Mouse (Mus musculus) liver, embryonic 11.5 days (tissue): ENCODE measurements around the gene Fkbp7. TPM values are rescaled to one million over a fixed set of nuclear protein-coding genes. Genes with fewer than 3 reads are reported as not detected.

Source experiments
- ATAC-seq: fragments of 200-750 bp; cut with Nextera tagmentation; replicated peaks from 2 replicates; pipeline ENCODE4 v1.8.0; 2017; ENCODE audit warnings: moderate number of reproducible peaks, mild to moderate bottlenecking, moderate TSS enrichment, moderate library complexity; ENCODE audit not compliant: low FRiP score
- DNase-seq: peaks from one replicate; pipeline ENCODE4 v3.0.0-alpha.2; 2017; ENCODE audit warnings: low spot score
- H3K27ac ChIP-seq: fragments of 300-500 bp; sonication (generic); 2 replicates; pipeline ENCODE4 v1.5.1; 2014; ENCODE audit warnings: mild to moderate bottlenecking, low read depth, low read length, control low read depth
- H3K27me3 ChIP-seq: fragments of 300-500 bp; sonication (generic); replicated peaks from 2 replicates; pipeline ENCODE4 v1.6.1; 2014; ENCODE audit warnings: low read length, mixed read lengths; ENCODE audit not compliant: control insufficient read depth, insufficient read depth
- H3K36me3 ChIP-seq: fragments of 300-500 bp; sonication (generic); 2 replicates; pipeline ENCODE4 v1.6.1; 2014; ENCODE audit warnings: mild to moderate bottlenecking, low read length, moderate library complexity, mixed read lengths; ENCODE audit not compliant: control insufficient read depth, insufficient read depth
- H3K4me1 ChIP-seq: fragments of 300-500 bp; sonication (generic); replicated peaks from 2 replicates; pipeline ENCODE4 v1.6.1; 2014; ENCODE audit warnings: low read length, mixed read lengths; ENCODE audit not compliant: control insufficient read depth, insufficient read depth
- H3K4me2 ChIP-seq: fragments of 300-500 bp; sonication (generic); 2 replicates; pipeline ENCODE4 v1.6.1; 2014; ENCODE audit warnings: mild to moderate bottlenecking, control low read depth, moderate library complexity
- H3K4me3 ChIP-seq: fragments of 300-500 bp; sonication (generic); 2 replicates; pipeline ENCODE4 v1.5.1; 2014; ENCODE audit warnings: low read depth, low read length, control low read depth
- H3K9ac ChIP-seq: fragments of 300-500 bp; sonication (generic); 2 replicates; pipeline ENCODE4 v1.6.1; 2014; ENCODE audit warnings: low read depth, low read length, control low read depth
- H3K9me3 ChIP-seq: fragments of 300-500 bp; sonication (generic); 2 replicates; pipeline ENCODE4 v1.6.1; 2016; ENCODE audit warnings: low read length, inconsistent platforms, mixed read lengths; ENCODE audit not compliant: control insufficient read depth
- WGBS: fragments of 180-500 bp; shearing (Covaris S2); extraction: QIAGEN DNeasy Blood & Tissue Kit; methylation state at CpG from one replicate; pipeline ENCODE4 v1.1.7; 2014; 5-methylcytosine and 5-hydroxymethylcytosine counted together
- polyA plus RNA-seq: library from polyadenylated mRNA; unstranded; fragments of >200 nt; fragmentation: Nextera tagmentation; extraction: Ambion mirVana; gene quantifications from 2 replicates; pipeline ENCODE4 v1.2.1, GENCODE M21; 2014

Fkbp7 gene
- polyA plus RNA-seq, 1 experiment from 2014 or later, result 19.5 TPM

DNA sequence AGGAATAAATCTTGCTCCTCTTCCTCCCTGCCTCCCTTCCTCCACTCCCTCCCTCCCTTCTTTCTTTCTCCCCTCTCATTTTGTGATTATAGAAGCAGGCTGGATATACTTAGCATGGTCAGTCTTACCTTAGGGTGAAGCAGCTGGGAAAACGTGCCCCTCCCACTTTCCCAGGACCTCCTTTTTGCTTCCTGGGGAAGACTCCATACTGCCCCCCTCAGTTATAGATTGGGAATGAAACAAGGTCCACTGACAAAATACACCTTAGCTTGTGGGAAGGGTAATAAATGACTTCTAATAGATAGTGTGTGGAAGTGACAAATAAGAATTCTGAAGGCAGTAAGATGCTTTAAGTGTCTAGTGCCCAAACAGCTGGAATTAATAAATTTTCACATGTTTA, 16.9 kb downstream of the Fkbp7 start:
- Histone ChIP-seq H3K4me3 (no peak overlapping the region), H3K36me3 (no peaks in the 10 kb centered on the region), H3K27ac (no peak overlapping the region), H3K4me1 (no peaks in the 10 kb centered on the region), H3K9me3 (no peaks in the 10 kb centered on the region), H3K27me3 (no peaks in the 10 kb centered on the region), H3K4me2 (no peak overlapping the region), H3K9ac (no peak overlapping the region)
- WGBS, result 6% methylated on average over 1 of the region's 1 CpGs
- ATAC-seq, result no peak
- DNase-seq, result no peak

DNA sequence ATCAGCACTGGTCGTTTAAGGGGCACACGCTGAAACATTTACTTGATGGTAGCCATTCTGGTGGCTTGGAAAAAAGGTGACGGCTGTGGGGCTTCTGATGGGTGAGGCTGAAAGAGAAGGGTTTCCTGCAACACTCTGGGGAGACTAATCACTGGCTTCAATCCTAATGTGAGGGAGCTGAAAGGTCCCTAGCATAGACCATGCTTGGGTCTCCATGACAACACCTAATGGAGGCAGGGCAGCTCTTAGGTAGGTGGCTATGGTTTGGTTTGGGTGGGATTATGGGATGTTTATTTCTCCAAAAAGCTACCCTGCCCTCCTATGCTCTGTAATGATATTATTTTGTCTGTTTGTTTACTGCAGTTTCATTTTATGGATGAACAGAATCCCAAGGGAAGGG, 17.5 kb downstream of the Fkbp7 start:
- 81% methylated on average over 3 of the region's 3 CpGs for WGBS
- no peaks in the 10 kb centered on the region for H3K36me3 ChIP-seq
- no peak overlapping the region for H3K27ac ChIP-seq
- no peak overlapping the region for H3K9ac ChIP-seq
- no peak overlapping the region for H3K4me2 ChIP-seq
- DNase-seq (no peak), ATAC-seq (no peak)
- H3K4me3 ChIP-seq, result no peak overlapping the region
- H3K27me3 ChIP-seq, result no peaks in the 10 kb centered on the region
- H3K9me3 ChIP-seq, result no peaks in the 10 kb centered on the region
- H3K4me1 ChIP-seq, result no peaks in the 10 kb centered on the region

DNA sequence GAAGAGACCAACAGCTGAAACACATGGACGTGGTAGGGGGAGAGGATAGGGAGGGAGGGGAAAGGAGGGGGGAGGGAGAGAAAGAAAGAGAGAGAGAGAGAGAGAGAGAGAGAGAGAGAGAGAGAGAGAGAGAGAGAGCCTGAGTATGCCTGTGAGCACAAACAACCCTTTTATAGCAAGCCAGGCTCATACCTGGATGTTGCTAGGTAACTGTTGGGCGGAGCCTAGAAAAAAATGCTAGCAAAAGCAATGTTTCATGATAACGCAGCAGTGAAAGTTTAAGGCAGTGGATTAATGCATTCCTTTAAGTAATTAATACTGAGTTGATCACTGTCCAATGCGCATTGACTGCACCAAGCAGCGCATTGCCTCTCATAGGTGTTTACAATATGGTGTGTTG, 18.3 kb downstream of the Fkbp7 start:
- 82% methylated on average over 5 of the region's 5 CpGs for WGBS
- Histone ChIP-seq H3K4me1 (no peaks in the 10 kb centered on the region), H3K9ac (no peak overlapping the region), H3K27ac (no peak overlapping the region), H3K27me3 (no peaks in the 10 kb centered on the region), H3K4me3 (no peak overlapping the region), H3K36me3 (no peaks in the 10 kb centered on the region), H3K9me3 (no peaks in the 10 kb centered on the region), H3K4me2 (no peak overlapping the region)
- ATAC-seq (no peak), DNase-seq (no peak)

DNA sequence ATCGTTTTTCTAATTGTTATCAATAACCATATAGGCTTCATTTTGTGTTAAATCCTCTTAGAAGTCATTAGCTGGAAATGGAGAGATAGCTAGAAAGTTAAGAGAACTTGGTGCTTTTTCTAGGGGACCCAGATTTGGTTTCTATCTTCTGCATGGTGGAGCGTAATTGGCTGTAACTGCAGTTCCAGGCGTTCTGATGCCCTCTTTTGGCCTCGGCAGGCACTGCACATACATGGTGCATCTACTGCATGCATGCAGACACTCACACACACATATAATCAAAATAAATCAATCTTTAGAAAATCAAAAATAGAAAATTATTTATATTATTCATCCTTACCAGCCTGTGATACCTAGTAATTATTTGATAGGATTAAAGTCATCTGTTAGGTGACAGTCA, 19.8 kb downstream of the Fkbp7 start:
- H3K9ac ChIP-seq, result no peak overlapping the region

DNA sequence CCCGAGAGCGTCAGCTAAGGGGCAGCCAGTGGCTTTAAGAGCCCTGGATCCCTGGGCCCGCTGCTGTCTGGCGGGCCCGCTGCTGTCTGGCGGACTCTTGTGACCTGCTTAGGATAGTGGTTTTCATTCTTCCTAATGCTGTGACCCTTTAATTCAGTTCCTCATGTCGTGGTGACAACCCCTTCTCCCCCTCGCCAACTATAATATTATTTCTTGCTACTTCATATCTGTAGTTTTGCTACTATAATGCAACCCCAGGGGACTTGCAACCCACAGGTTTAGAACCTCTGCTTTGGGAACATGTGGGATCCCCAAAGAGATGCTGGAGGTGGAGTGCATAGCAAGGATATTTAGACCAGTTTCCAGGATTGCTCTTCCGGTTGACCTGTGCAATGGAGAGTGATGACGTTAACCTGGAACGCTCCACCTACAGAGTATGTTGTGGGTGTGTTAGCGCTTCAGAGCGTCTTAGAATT, 24.2 kb downstream of the Fkbp7 start:
- DNase-seq (peak; percentile 49), ATAC-seq (no peak)
- Histone ChIP-seq H3K9me3 (no peaks in the 10 kb centered on the region), H3K4me2 (peak overlapping the region; percentile 96), H3K4me3 (peak overlapping the region; percentile 70), H3K27me3 (no peaks in the 10 kb centered on the region), H3K36me3 (no peaks in the 10 kb centered on the region), H3K4me1 (peaks cover 9% of the 10 kb centered on the region; the same call in 1 of the 2 replicates), H3K9ac (peak overlapping the region; percentile 62), H3K27ac (peak overlapping the region; percentile 58; the same call in 1 of the 2 replicates)
- 34% methylated on average over 13 of the region's 13 CpGs for WGBS

More for the DNA sequence above, 19.8 kb downstream of the Fkbp7 start:
- no peak for ATAC-seq
- Histone ChIP-seq H3K36me3 (no peaks in the 10 kb centered on the region), H3K27ac (no peak overlapping the region), H3K4me2 (no peak overlapping the region), H3K4me3 (no peak overlapping the region), H3K4me1 (0 out of 2 replicates have a peak, but pooled peaks cover 4% of the 10 kb centered on the region), H3K27me3 (no peaks in the 10 kb centered on the region), H3K9me3 (no peaks in the 10 kb centered on the region)
- no peak for DNase-seq
- 82% methylated on average over 4 of the region's 4 CpGs for WGBS

GRCm38 (mm10) chr2:76647883-76648570, 24.9 kb downstream of the Fkbp7 start, which contains the start of the genes Prkra and Pjvk:
Gene Prkra (minus strand): TSS chr2:76648015.
Gene Pjvk (plus strand): TSS chr2:76648476.
- ATAC-seq, result peak; percentile 95
- Histone ChIP-seq H3K4me1 (peaks cover 9% of the 10 kb centered on the region; the same call in 1 of the 2 replicates), H3K9ac (peak within 1 kb of the TSS; percentile 77), H3K36me3 (no peaks in the 10 kb centered on the region), H3K27ac (peak within 1 kb of the TSS; percentile 58; the same call in 1 of the 2 replicates), H3K4me3 (peak within 1 kb of the TSS; percentile 70), H3K4me2 (peak within 1 kb of the TSS; percentile 96), H3K9me3 (no peaks in the 10 kb centered on the region), H3K27me3 (no peaks in the 10 kb centered on the region)
- WGBS, result under 1% methylated on average over 42 of the region's 42 CpGs
- DNase-seq, result peak; percentile 98

DNA sequence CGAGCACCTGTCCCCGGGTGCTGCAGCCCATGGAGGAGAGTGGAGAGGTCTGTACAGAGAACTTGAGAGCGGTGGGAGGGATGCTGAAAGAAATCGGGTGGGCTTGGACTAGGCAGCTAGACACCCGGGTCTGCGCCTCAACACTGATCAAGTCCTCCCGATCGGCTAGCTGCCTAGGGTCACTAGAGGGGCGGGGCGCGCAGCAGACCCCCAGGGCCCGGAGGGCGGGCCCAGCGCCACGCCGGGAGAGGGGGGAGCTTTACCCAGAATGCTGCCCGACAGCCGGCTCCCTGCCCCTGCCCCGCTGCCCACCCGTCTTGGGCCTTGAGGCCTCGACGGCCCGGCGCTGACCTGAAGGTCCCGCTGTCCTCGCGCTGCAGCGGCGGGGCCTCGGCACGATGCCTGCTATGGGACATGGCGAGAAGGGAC, 25.5 kb downstream of the Fkbp7 start:
- Histone ChIP-seq H3K36me3 (no peaks in the 10 kb centered on the region), H3K9ac (peak overlapping the region; percentile 77), H3K27ac (0 out of 2 replicates have a peak overlapping the region, but pooled peaks have one; percentile 26), H3K9me3 (no peaks in the 10 kb centered on the region), H3K4me3 (peak overlapping the region; percentile 70), H3K4me1 (peaks cover 9% of the 10 kb centered on the region; the same call in 1 of the 2 replicates), H3K27me3 (no peaks in the 10 kb centered on the region), H3K4me2 (peak overlapping the region; percentile 96)
- ATAC-seq, result peak; percentile 44
- DNase-seq, result no peak
- WGBS, result 1% methylated on average over 27 of the region's 32 CpGs

- Histone ChIP-seq H3K4me3 (no peak overlapping the region), H3K4me2 (no peak overlapping the region), H3K27ac (no peak overlapping the region), H3K36me3 (peaks cover 6% of the 10 kb centered on the region; the same call in 1 of the 2 replicates), H3K9me3 (no peaks in the 10 kb centered on the region), H3K27me3 (no peaks in the 10 kb centered on the region), H3K9ac (no peak overlapping the region), H3K4me1 (peaks cover 9% of the 10 kb centered on the region; the same call in 1 of the 2 replicates)
- DNase-seq, result no peak
- ATAC-seq, result no peak
These were observed 29.1 kb downstream of the Fkbp7 start for GRCm38 (mm10) chr2:76643801-76644200.

- WGBS, result 92% methylated on average over 2 of the region's 2 CpGs
- ATAC-seq, result no peak
- Histone ChIP-seq H3K9me3 (no peaks in the 10 kb centered on the region), H3K36me3 (peaks cover 18% of the 10 kb centered on the region), H3K4me1 (no peaks in the 10 kb centered on the region), H3K4me3 (no peak overlapping the region), H3K9ac (no peak overlapping the region), H3K4me2 (no peak overlapping the region), H3K27me3 (no peaks in the 10 kb centered on the region), H3K27ac (no peak overlapping the region)
- no peak for DNase-seq
These were observed 33.3 kb downstream of the Fkbp7 start for GRCm38 (mm10) chr2:76639637-76640036.
